Mouse (Mus musculus) olfactory bulb, adult 2 months (tissue): ENCODE data around the gene Gm49380.

Experiments used
- CTCF ChIP-seq: fragments of 200-500 bp; IDR thresholded peaks from 2 replicates; pipeline ENCODE4 v1.5.1; 2012; ENCODE audit warnings: low read depth, mild to moderate bottlenecking, low read length, moderate library complexity; ENCODE audit not compliant: insufficient read depth
- POLR2A ChIP-seq: fragments of 200-500 bp; IDR thresholded peaks from 2 replicates; pipeline ENCODE4 v1.6.1; 2012; ENCODE audit warnings: mild to moderate bottlenecking, low read depth, low read length, moderate library complexity; ENCODE audit not compliant: insufficient read depth

- no peak; the same call in 1 of the 2 replicates for TF ChIP-seq CTCF
- TF ChIP-seq POLR2A = no peak
Observed at GRCm38 (mm10) chr9:44125546-44126428, 12.5 kb upstream of the Gm49380 start.
